ENCODE assay signal across 8 mouse cellular contexts in the genomic region with DNA sequence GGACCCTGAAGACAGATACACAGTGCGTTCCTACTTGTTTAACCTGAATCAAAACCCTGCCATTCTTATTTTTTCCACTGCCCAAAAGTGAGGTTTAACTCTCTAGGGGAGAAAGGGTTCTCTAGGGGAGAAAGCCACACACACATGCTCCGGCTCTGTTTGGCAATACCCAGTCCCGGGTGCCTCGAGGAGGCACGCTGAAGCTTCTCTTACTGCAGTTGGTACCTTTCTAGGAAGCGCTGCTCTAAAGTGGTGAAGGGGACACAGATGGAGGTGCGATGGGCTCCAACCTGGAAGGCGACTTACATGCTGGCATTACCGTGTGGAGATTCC. TPM values are rescaled to one million over a fixed set of nuclear protein-coding genes. Genes with fewer than 3 reads are reported as not detected.
DNase-seq lines count a peak whose midpoint lies in the region; ATAC-seq and TF ChIP-seq lines count a peak whose summit lies in the region.

No protein-coding gene starts in this region.

- no peak overlapping the region for H3K9ac ChIP-seq in liver, embryonic 11.5 days (ENCODE audit: low read depth, low read length)
- peak overlapping the region; percentile 58; the same call in 1 of the 2 replicates for H3K9ac ChIP-seq in stomach, embryonic 15.5 days

- H3K9me3 ChIP-seq in erythroblast, embryonic 14.5 days (ENCODE audit: control insufficient read depth, low read length) = no peaks in the 10 kb centered on the region
- H3K9me3 ChIP-seq in liver, embryonic 11.5 days (ENCODE audit: control insufficient read depth, low read length) = no peaks in the 10 kb centered on the region
- no peaks in the 10 kb centered on the region for H3K9me3 ChIP-seq in stomach, embryonic 15.5 days

- TF ChIP-seq CTCF in testis, adult 2 months (IDR thresholded peaks at IDR 0.05; ENCODE audit: control insufficient read depth, insufficient read depth, insufficient replicate concordance, low read depth, low read length) = no peak

- H3K27me3 ChIP-seq in erythroblast, embryonic 14.5 days (ENCODE audit: control insufficient read depth) = peaks cover 25% of the 10 kb centered on the region
- no peaks in the 10 kb centered on the region for H3K27me3 ChIP-seq in testis, adult 2 months (ENCODE audit: control insufficient read depth, insufficient read depth, low read length)
- H3K27me3 ChIP-seq in liver, embryonic 11.5 days (replicated peaks; ENCODE audit: control insufficient read depth, insufficient read depth, low read length) = peaks cover 22% of the 10 kb centered on the region
- 0 out of 2 replicates have a peak, but pooled peaks cover 7% of the 10 kb centered on the region for H3K27me3 ChIP-seq in stomach, embryonic 15.5 days (replicated peaks)

- no peaks in the 10 kb centered on the region for H3K36me3 ChIP-seq in erythroblast, embryonic 14.5 days (ENCODE audit: control insufficient read depth)
- no peaks in the 10 kb centered on the region for H3K36me3 ChIP-seq in testis, adult 2 months (ENCODE audit: control insufficient read depth, insufficient read depth, low read length)
- no peaks in the 10 kb centered on the region for H3K36me3 ChIP-seq in liver, embryonic 11.5 days (ENCODE audit: control insufficient read depth, insufficient read depth, low read length)
- H3K36me3 ChIP-seq in stomach, embryonic 15.5 days = no peaks in the 10 kb centered on the region

- no peak for ATAC-seq in erythroblast, adult 5-6 weeks (replicated peaks; ENCODE audit: low FRiP score, poor library complexity, severe bottlenecking)
- ATAC-seq in liver, embryonic 11.5 days (replicated peaks; ENCODE audit: low FRiP score) = no peak
- ATAC-seq in stomach, embryonic 15.5 days (ENCODE audit: insufficient read depth, low FRiP score, low read depth) = no peak

- H3K4me1 ChIP-seq in erythroblast, embryonic 14.5 days (ENCODE audit: control insufficient read depth) = no peaks in the 10 kb centered on the region
- peaks cover 9% of the 10 kb centered on the region for H3K4me1 ChIP-seq in testis, adult 2 months (ENCODE audit: control insufficient read depth, insufficient read depth, low read length)
- H3K4me1 ChIP-seq in liver, embryonic 11.5 days (replicated peaks; ENCODE audit: control insufficient read depth, insufficient read depth, low read length) = no peaks in the 10 kb centered on the region
- H3K4me1 ChIP-seq in stomach, embryonic 15.5 days = no peaks in the 10 kb centered on the region

- peak overlapping the region; percentile 76 for H3K4me2 ChIP-seq in liver, embryonic 11.5 days
- H3K4me2 ChIP-seq in stomach, embryonic 15.5 days = peak overlapping the region; percentile 99

- H3K27ac ChIP-seq in testis, adult 2 months (ENCODE audit: control insufficient read depth, insufficient read depth, low read depth, low read length) = no peak overlapping the region
- H3K27ac ChIP-seq in liver, embryonic 11.5 days (ENCODE audit: low read depth, low read length) = no peak overlapping the region
- 0 out of 2 replicates have a peak overlapping the region, but pooled peaks have one; percentile 26 for H3K27ac ChIP-seq in stomach, embryonic 15.5 days

- TF ChIP-seq POLR2A in testis, adult 2 months (IDR thresholded peaks at IDR 0.05; ENCODE audit: control insufficient read depth, low read depth, low read length) = no peak

- no peak for DNase-seq in testis, postnatal 10 days (ENCODE audit: low spot score)
- DNase-seq in liver, embryonic 11.5 days (ENCODE audit: low spot score) = peak; percentile 30
- DNase-seq in layer of hippocampus, postnatal 14 days (ENCODE audit: low spot score in 2 of 2) = no peak
- no peak for DNase-seq in right cerebral cortex, adult 18-20 months

- peak overlapping the region; percentile 32 for H3K4me3 ChIP-seq in erythroblast, embryonic 14.5 days (replicated peaks)
- H3K4me3 ChIP-seq in testis, adult 2 months (ENCODE audit: control insufficient read depth, low read depth, low read length) = peak overlapping the region; percentile 39
- peak overlapping the region; percentile 60 for H3K4me3 ChIP-seq in liver, embryonic 11.5 days (ENCODE audit: low read depth, low read length)
- H3K4me3 ChIP-seq in stomach, embryonic 15.5 days (replicated peaks) = peak overlapping the region; percentile 75

- 8% methylated on average over 9 of the region's 9 CpGs for WGBS in liver, embryonic 11.5 days
- 11% methylated on average over 9 of the region's 9 CpGs for WGBS in stomach, embryonic 15.5 days

RNA-seq across cellular contexts. Expression of a gene that starts 0.9 kb away (rescaled TPM):
- 0.01 TPM in 1 of 2 replicates, not detected in the other for polyA plus RNA-seq in erythroblast, embryonic 14.5 days (2012)
- 1.3 and 1.5 TPM in 2 replicates for total RNA-seq in erythroblast, adult 5-6 weeks (2015; ENCODE audit: low replicate concordance)
- total RNA-seq in erythroblast, adult 5-6 weeks (2017; ENCODE audit: low replicate concordance) = not detected in 2 replicates
- 0.04 and 0.71 TPM in 2 replicates for polyA plus RNA-seq in testis, adult 2 months (2012; rRNA removed)
- polyA plus RNA-seq in liver, embryonic 11.5 days (2014; fragmentation: Nextera tagmentation; extraction: Ambion mirVana) = 0.81 and 1.4 TPM in 2 replicates
- polyA plus RNA-seq in stomach, embryonic 15.5 days (2015; fragmentation: Nextera tagmentation; extraction: Ambion mirVana) = 5.0 and 5.2 TPM in 2 replicates
- total RNA-seq in layer of hippocampus, postnatal 14 days (2021) = 1 to 10 TPM; 1.8 to 2.0 TPM
